Mouse (Mus musculus) hindbrain, embryonic 14.5 days (tissue): Measurements from ENCODE around the gene Cntln. TPM values are rescaled to one million over a fixed set of nuclear protein-coding genes. Genes with fewer than 3 reads are reported as not detected.

Experiments used
- ATAC-seq: fragments of 200-750 bp; cut with Nextera tagmentation; 2 replicates; pipeline ENCODE4 v1.8.0; 2017; ENCODE audit warnings: moderate number of reproducible peaks, mild to moderate bottlenecking, moderate TSS enrichment, moderate library complexity; ENCODE audit not compliant: low FRiP score
- DNase-seq: peaks from one replicate; pipeline ENCODE4 v3.0.0-alpha.2; 2015; ENCODE audit warnings: low spot score
- H3K27ac ChIP-seq: fragments of 300-500 bp; sonication (generic); 2 replicates; pipeline ENCODE4 v1.5.1; 2014; ENCODE audit warnings: mild to moderate bottlenecking, moderate library complexity
- H3K27me3 ChIP-seq: fragments of 300-500 bp; sonication (generic); 2 replicates; pipeline ENCODE4 v1.6.1; 2014; ENCODE audit warnings: mild to moderate bottlenecking, low read length, mixed read lengths; ENCODE audit not compliant: control insufficient read depth, insufficient read depth
- H3K36me3 ChIP-seq: fragments of 300-500 bp; sonication (generic); replicated peaks from 2 replicates; pipeline ENCODE4 v1.6.1; 2014; ENCODE audit not compliant: control insufficient read depth, insufficient read depth
- H3K4me1 ChIP-seq: fragments of 300-500 bp; sonication (generic); replicated peaks from 2 replicates; pipeline ENCODE4 v1.6.1; 2014; ENCODE audit warnings: antibody characterized with exemption, low read length, mixed read lengths; ENCODE audit not compliant: control insufficient read depth, insufficient read depth
- H3K4me2 ChIP-seq: fragments of 300-500 bp; sonication (generic); replicated peaks from 2 replicates; pipeline ENCODE4 v1.6.1; 2014; ENCODE audit warnings: mild to moderate bottlenecking, moderate library complexity
- H3K4me3 ChIP-seq: fragments of 300-500 bp; sonication (generic); replicated peaks from 2 replicates; pipeline ENCODE4 v1.5.1; 2014; ENCODE audit warnings: mild to moderate bottlenecking, low read length
- H3K9ac ChIP-seq: fragments of 300-500 bp; sonication (generic); 2 replicates; pipeline ENCODE4 v1.6.1; 2014
- H3K9me3 ChIP-seq: fragments of 300-500 bp; sonication (generic); 2 replicates; pipeline ENCODE4 v1.6.1; 2016; ENCODE audit warnings: low read length; ENCODE audit not compliant: control insufficient read depth
- WGBS: fragments of 180-500 bp; shearing (Covaris S2); extraction: QIAGEN DNeasy Blood & Tissue Kit; methylation state at CpG from one replicate; pipeline ENCODE4 v1.1.7; 2014; 5-methylcytosine and 5-hydroxymethylcytosine counted together
- polyA plus RNA-seq: library from polyadenylated mRNA; unstranded; fragments of >200 nt; fragmentation: Nextera tagmentation; extraction: Ambion mirVana; gene quantifications from 2 replicates; pipeline ENCODE4 v1.2.1, GENCODE M21; 2014

Gene Cntln
- polyA plus RNA-seq, 1 experiment from 2014 or later, result 6.2 TPM

DNA sequence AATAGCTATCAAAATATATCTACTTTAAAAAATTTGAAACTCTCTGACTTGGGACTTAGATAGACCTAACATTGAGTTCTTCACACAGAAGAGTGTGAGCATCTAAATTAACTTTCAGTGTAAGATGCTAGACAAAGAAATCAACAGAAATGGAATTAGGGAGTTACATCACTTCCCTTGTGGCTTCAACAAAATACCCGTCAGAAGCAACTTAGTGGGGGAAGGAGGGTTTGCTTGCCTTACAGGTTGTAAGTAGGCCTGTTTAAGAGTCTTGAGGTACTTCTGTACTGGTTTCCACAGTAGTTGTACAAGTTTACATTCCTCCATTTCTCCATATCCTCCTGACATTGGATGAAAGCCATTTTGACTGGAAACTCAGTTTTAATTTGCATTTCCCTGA, 222.3 kb downstream of the Cntln start:
- H3K36me3 ChIP-seq, result no peaks in the 10 kb centered on the region
- 83% methylated on average over 1 of the region's 1 CpGs for WGBS
- H3K9ac ChIP-seq, result no peak overlapping the region
- no peaks in the 10 kb centered on the region for H3K27me3 ChIP-seq
- ATAC-seq, result no peak
- no peak for DNase-seq
- no peak overlapping the region for H3K27ac ChIP-seq
- no peak overlapping the region for H3K4me2 ChIP-seq
- H3K4me1 ChIP-seq, result no peaks in the 10 kb centered on the region
- no peak overlapping the region for H3K4me3 ChIP-seq
- H3K9me3 ChIP-seq, result no peaks in the 10 kb centered on the region

DNA sequence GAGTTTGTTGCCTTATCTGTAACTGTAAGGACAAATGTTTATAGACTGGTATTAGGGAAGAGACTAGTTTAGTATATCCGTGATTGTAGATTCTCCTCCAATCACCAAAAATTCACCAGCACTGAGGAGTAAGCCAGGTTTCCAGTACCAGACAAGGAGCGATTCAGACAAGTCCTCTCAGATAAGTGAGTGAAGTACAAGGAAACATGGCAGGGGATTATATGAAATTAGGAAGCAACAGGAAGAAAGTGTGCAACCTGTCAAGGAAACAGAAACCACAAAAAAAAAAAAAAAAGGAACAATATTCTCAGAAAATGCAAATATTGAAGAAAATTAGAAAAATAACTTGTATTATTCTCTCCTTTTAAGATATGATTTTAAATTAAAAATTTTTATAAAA, 222.9 kb downstream of the Cntln start:
- no peak overlapping the region for H3K27ac ChIP-seq
- H3K4me1 ChIP-seq, result no peaks in the 10 kb centered on the region
- no peak overlapping the region for H3K4me2 ChIP-seq
- no peak overlapping the region for H3K9ac ChIP-seq
- H3K36me3 ChIP-seq, result no peaks in the 10 kb centered on the region
- H3K27me3 ChIP-seq, result no peaks in the 10 kb centered on the region
- no peak for ATAC-seq
- H3K9me3 ChIP-seq, result no peaks in the 10 kb centered on the region
- no peak overlapping the region for H3K4me3 ChIP-seq
- DNase-seq, result no peak
- WGBS, result 91% methylated on average over 2 of the region's 2 CpGs

DNA sequence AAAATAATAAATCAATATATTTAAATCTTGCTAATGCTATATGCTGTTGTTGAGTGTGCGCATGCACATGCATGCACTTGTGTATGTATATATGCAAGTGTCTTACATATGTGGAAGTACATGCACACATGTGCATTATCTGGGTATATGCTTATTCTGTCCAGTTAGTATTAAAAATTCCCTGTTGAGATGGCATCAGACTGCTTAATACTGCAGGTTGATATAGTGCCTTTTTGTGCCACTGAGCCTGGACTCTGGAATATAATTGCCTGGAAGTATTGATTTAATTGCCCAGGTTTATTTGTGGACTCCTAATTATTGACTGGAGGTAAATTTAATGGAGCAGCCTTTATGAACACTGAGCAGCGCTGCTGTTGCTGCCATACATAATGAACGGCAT, 236.2 kb downstream of the Cntln start:
- DNase-seq (no peak), ATAC-seq (no peak)
- no peaks in the 10 kb centered on the region for H3K36me3 ChIP-seq
- H3K27me3 ChIP-seq, result no peaks in the 10 kb centered on the region
- no peak overlapping the region for H3K9ac ChIP-seq
- no peak overlapping the region for H3K4me3 ChIP-seq
- H3K27ac ChIP-seq, result no peak overlapping the region
- 82% methylated on average over 3 of the region's 3 CpGs for WGBS
- H3K4me1 ChIP-seq, result no peaks in the 10 kb centered on the region
- no peaks in the 10 kb centered on the region for H3K9me3 ChIP-seq
- H3K4me2 ChIP-seq, result no peak overlapping the region

DNA sequence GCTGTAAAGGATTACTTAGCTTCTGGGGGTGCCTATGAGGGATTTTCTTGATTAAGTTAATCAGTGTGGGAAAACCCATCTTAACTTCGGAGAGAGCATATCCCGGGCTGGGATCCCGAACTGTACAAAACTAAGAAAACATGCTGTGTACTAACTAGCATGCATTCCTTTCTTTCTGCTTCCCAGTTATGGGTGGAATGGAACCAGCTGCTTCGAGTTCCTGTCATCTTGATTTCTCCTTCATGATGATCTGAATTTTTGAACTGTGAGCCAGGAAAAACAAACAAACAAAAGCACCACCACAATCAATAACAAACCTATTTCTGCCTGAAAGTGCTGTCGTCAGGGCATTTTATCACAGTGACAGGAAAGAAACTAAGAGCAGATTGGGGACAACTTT, 265.6 kb downstream of the Cntln start:
- no peaks in the 10 kb centered on the region for H3K27me3 ChIP-seq
- WGBS, result 88% methylated on average over 5 of the region's 5 CpGs
- no peak overlapping the region for H3K4me3 ChIP-seq
- DNase-seq (no peak), ATAC-seq (no peak)
- no peaks in the 10 kb centered on the region for H3K4me1 ChIP-seq
- H3K27ac ChIP-seq, result no peak overlapping the region
- no peak overlapping the region for H3K4me2 ChIP-seq
- no peaks in the 10 kb centered on the region for H3K36me3 ChIP-seq
- no peaks in the 10 kb centered on the region for H3K9me3 ChIP-seq
- H3K9ac ChIP-seq, result no peak overlapping the region

DNA sequence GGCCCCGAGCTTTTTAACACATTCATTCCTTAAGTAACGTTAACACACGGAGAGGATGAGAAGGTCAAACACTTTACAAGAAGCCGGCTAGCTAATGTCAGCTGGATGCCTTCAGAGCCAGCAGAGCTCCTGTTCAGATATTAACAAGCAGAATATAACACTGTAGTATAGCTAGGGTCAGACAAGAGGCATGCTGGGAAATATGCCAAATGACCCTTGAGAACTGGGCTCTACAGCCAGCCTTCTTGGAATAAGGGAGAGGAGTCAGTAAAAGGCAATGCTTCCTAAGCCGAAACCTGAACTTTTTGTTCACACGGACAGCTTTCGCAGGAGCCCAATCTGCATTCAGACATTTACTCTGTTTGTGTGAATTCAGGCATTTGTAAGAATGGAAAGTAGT, 267.8 kb downstream of the Cntln start:
- no peak overlapping the region for H3K27ac ChIP-seq
- 78% methylated on average over 7 of the region's 7 CpGs for WGBS
- no peaks in the 10 kb centered on the region for H3K27me3 ChIP-seq
- H3K4me3 ChIP-seq, result no peak overlapping the region
- no peak for DNase-seq
- H3K36me3 ChIP-seq, result no peaks in the 10 kb centered on the region
- no peak overlapping the region for H3K4me2 ChIP-seq
- no peak for ATAC-seq
- no peaks in the 10 kb centered on the region for H3K4me1 ChIP-seq
- H3K9me3 ChIP-seq, result no peaks in the 10 kb centered on the region
- H3K9ac ChIP-seq, result no peak overlapping the region

DNA sequence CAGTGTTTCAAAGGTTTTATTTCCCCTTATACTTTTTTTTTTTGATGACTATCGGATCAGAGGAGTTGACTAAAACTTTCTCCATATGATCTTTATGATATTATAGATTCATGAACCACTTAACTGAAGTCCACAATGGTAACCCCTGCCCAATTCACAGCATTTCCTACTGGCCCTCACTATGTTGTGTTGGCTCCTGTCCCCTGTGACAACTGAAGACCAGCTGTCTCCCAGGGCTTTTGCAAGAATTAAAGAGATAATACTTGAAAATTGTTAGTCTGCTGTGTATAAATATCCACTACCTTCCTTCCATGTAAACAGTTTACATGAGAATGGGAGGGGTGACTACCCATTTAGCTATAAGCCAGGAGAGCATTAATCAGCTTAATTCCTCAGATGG, 270.3 kb downstream of the Cntln start:
- Histone ChIP-seq H3K4me1 (no peaks in the 10 kb centered on the region), H3K27ac (no peak overlapping the region), H3K9me3 (no peaks in the 10 kb centered on the region), H3K4me3 (no peak overlapping the region), H3K9ac (no peak overlapping the region), H3K4me2 (no peak overlapping the region), H3K36me3 (no peaks in the 10 kb centered on the region), H3K27me3 (no peaks in the 10 kb centered on the region)
- DNase-seq, result no peak
- ATAC-seq, result no peak
- WGBS, result 93% methylated on average over 1 of the region's 1 CpGs

DNA sequence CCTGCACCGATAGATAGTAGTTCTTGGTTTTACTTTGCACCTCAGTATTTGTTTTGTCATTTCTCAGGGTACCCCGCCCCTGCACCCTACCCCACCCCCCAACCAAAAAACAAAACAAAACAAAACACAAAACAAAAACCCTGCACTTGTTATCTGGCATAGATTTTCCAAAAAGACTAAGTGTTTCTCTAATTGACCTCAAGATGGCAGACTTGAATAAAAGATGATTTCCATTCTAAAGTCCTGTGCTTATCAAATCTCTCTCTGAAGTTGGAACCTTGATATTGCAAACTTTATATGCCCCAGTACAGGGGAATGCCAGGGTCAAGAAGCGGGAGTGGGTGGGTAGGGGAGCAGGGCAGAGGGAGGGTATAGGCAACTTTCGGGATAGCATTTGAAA, 277.0 kb downstream of the Cntln start:
- Histone ChIP-seq H3K27me3 (no peaks in the 10 kb centered on the region), H3K4me1 (no peaks in the 10 kb centered on the region), H3K4me2 (no peak overlapping the region), H3K36me3 (no peaks in the 10 kb centered on the region), H3K27ac (no peak overlapping the region), H3K9me3 (no peaks in the 10 kb centered on the region), H3K4me3 (no peak overlapping the region), H3K9ac (no peak overlapping the region)
- ATAC-seq, result no peak; the same call in 1 of the 2 replicates
- 63% methylated on average over 4 of the region's 4 CpGs for WGBS
- DNase-seq, result peak; percentile 73

DNA sequence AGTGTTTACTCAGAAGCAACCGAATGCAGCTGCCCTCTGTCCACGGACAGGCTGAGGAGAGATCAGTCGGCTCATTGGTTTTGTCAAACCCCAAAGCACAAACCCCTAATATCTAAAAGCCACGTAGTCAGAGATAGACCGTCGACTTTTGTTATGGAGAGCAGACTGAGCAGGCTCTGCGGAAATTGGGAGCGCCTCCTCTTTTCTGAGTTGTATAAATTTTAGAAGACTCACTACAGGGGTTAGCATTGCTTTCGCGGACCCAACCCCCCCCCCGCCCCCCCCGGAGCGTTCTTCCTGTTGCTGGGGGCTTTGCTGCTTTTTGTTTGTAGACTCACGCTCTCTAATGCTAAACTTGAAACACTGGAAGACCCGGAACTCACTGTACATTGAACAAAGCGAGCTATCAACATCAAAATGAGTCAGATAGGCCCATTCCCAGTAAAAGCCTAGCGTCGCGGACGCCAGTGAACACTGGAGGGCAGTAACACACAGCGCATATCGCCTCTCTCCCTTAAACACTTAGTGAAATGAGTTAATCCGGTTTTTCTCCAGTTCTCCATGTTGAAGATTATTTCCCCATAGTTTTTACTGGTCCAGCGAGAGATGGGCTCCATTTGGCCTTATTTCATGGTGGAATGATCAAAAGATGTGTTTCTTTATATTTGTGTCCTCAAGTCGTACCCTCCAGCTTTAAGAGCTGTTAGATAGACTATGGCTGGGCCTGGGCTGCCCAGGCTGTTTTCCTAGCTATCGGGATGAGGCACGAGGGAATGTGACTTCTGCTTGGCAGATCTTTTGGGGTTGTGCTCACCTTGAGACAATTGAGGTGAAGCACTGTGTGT, 278.6 kb downstream of the Cntln start:
- 21% methylated on average over 27 of the region's 27 CpGs for WGBS
- H3K9me3 ChIP-seq, result no peaks in the 10 kb centered on the region
- H3K4me1 ChIP-seq, result no peaks in the 10 kb centered on the region
- ATAC-seq (peak; percentile 92), DNase-seq (peak; percentile 91)
- no peaks in the 10 kb centered on the region for H3K36me3 ChIP-seq
- no peak overlapping the region for H3K27ac ChIP-seq
- H3K27me3 ChIP-seq, result no peaks in the 10 kb centered on the region
- no peak overlapping the region for H3K4me3 ChIP-seq
- H3K9ac ChIP-seq, result no peak overlapping the region
- H3K4me2 ChIP-seq, result peak overlapping the region; percentile 32

DNA sequence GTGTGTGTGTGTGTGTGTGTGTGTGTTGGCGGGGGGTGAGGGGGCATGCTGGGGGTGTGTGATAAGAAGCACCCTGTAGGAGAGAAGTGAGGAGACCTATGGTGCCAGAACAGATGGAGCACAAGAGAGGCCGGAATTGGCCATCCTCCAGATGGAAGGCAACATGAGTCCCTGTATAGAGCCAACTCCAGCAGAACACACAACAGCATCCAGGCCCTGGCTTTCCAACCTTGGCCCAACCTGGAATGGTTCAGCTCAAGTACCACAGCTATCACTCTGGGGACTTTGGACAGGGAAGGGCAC, 279.2 kb downstream of the Cntln start:
- DNase-seq, result no peak
- 89% methylated on average over 2 of the region's 2 CpGs for WGBS
- Histone ChIP-seq H3K9me3 (no peaks in the 10 kb centered on the region), H3K4me2 (no peak overlapping the region), H3K4me3 (no peak overlapping the region), H3K36me3 (no peaks in the 10 kb centered on the region), H3K27me3 (no peaks in the 10 kb centered on the region), H3K4me1 (no peaks in the 10 kb centered on the region), H3K27ac (no peak overlapping the region), H3K9ac (no peak overlapping the region)
- ATAC-seq, result 0 out of 2 replicates have a peak, but pooled peaks have one; percentile 32

DNA sequence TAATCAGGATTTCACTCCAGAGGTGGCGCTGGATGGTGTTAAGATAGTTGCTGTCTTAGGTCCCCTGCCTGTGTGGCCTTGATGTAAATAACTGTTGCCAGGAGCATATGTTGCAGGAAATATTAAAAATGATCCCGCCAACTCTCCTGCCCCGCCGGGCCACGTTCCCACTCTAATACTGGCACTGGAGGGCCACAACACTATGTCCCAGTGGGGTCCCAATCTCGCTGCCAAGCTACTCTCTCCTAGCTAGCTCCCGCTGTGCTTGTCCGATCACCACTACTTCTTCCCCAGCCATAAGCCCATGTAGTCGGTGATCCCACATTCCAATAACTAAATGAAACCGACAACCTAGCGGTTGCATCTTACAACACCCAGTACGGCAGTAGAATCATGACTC, 283.9 kb downstream of the Cntln start:
- Histone ChIP-seq H3K27ac (no peak overlapping the region), H3K36me3 (no peaks in the 10 kb centered on the region), H3K27me3 (no peaks in the 10 kb centered on the region), H3K4me3 (no peak overlapping the region), H3K4me2 (no peak overlapping the region), H3K9me3 (no peaks in the 10 kb centered on the region), H3K9ac (no peak overlapping the region), H3K4me1 (no peaks in the 10 kb centered on the region)
- DNase-seq (no peak), ATAC-seq (no peak)
- WGBS, result 93% methylated on average over 12 of the region's 12 CpGs
